Mouse (Mus musculus): ENCODE results near the gene Srsf11.

Gene Srsf11

DNA sequence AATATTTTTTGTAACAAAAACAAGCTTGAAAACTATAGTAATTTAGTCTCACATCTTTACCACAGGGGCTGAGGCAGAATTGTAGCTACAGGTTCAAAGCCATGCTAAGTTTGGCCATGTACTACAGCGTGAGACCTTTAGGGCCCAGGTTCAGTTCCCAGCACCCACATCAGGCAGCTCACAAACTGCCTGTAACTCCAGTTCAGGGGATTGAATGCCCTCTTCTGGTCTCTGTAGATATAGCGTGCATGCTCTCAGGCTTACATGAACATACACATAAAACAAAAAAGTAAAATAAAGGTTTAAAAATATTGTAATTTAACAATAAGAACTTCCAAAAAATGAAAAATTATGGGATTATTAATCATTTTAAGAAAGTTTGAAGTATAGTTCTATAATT lies 63.2 kb downstream of the Srsf11 start:
- no peak for DNase-seq

DNA sequence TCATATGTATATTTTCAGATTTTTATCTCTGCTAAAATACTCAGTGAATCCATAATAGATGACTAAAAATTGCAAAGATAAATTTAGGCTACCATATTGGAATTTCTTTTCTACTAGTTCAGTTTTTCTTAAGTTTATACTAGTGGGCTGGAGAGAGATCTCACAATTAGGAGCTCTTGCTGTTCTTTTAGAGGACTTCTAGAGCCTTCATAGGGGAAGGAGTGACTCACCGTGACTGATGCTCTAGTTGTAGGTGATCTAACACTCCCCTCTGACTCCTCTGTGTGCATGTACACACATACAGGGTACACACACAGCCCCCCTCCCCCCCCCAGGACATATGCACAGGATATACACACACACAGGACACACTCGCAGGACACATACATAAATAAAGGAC lies 65.3 kb downstream of the Srsf11 start:
- no peak for DNase-seq

All from thymus, postnatal 14 days (tissue).